Mouse (Mus musculus): Measurements from ENCODE around the gene Tmem268. TPM values are rescaled to one million over a fixed set of nuclear protein-coding genes. Genes with fewer than 3 reads are reported as not detected.

Gene Tmem268
- polyA plus RNA-seq, 1 experiment from 2014 or later: 6.6 TPM

DNA sequence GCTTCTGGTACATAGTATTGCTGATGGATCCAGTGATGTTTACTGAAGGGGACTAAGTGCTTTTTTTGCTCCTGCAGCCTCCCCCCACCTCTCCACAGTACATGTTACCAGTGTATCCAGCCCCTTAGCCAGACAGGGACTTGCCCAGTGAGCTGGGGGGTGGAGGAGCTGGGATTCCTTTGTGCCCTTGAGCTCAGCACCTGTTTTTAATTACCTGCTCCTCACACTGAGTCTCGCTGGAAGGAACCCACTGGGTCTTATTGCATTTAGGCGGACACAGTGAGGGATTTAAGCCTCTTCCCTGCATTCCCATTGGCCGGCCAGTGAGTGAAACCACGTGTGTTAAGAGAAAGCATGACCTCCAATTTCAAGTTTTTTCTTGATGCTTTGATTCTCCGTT lies 24.0 kb downstream of the Tmem268 start:
- no peaks in the 10 kb centered on the region for H3K9me3 ChIP-seq
- WGBS: 62% methylated on average over 5 of the region's 5 CpGs
- peaks cover 10% of the 10 kb centered on the region for H3K4me1 ChIP-seq
- H3K27ac ChIP-seq: no peak overlapping the region
- H3K4me3 ChIP-seq (replicated peaks): no peak overlapping the region
- ATAC-seq (ENCODE audit: low FRiP score): no peak
- no peaks in the 10 kb centered on the region for H3K27me3 ChIP-seq
- H3K4me2 ChIP-seq: no peak overlapping the region
- H3K36me3 ChIP-seq (replicated peaks): no peaks in the 10 kb centered on the region
- H3K9ac ChIP-seq: no peak overlapping the region

DNA sequence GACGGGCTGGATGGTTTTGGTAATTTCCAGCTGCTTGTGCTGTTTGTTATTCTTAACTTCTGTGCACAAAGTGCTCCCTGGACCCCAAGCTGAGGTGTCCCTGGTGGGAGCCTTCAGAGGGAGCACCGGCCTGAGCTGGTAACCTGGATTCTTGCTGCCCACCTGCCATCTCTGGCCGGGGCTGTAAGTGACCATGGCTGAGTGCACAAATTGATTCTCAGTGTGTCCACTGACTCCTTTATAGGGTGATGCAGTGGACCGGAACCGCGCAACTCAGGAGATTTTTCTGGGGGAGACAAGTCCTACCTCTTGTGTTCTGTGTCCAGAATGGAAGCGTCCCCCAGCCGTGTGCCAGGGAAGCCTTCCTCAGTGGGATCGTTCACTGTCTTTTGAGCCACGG lies 26.6 kb downstream of the Tmem268 start:
- Histone ChIP-seq H3K4me2 (no peak overlapping the region), H3K9me3 (no peaks in the 10 kb centered on the region), H3K27me3 (no peaks in the 10 kb centered on the region), H3K27ac (no peak overlapping the region), H3K4me3 (replicated peaks) (no peak overlapping the region), H3K36me3 (replicated peaks) (no peaks in the 10 kb centered on the region), H3K9ac (no peak overlapping the region), H3K4me1 (peaks cover 2% of the 10 kb centered on the region)
- no peak for ATAC-seq (ENCODE audit: low FRiP score)
- 87% methylated on average over 10 of the region's 10 CpGs for WGBS

GRCm38 (mm10) chr4:63586240-63586639 lies 27.7 kb downstream of the Tmem268 start:
- ATAC-seq (ENCODE audit: low FRiP score): no peak
- H3K9ac ChIP-seq: no peak overlapping the region
- no peaks in the 10 kb centered on the region for H3K9me3 ChIP-seq
- no peaks in the 10 kb centered on the region for H3K27me3 ChIP-seq
- no peak overlapping the region for H3K27ac ChIP-seq
- no peak overlapping the region for H3K4me3 ChIP-seq (replicated peaks)
- no peaks in the 10 kb centered on the region for H3K36me3 ChIP-seq (replicated peaks)
- 74% methylated on average over 2 of the region's 2 CpGs for WGBS
- H3K4me2 ChIP-seq: no peak overlapping the region
- H3K4me1 ChIP-seq: no peaks in the 10 kb centered on the region

- Histone ChIP-seq H3K27me3 (no peaks in the 10 kb centered on the region), H3K4me1 (peaks cover 4% of the 10 kb centered on the region; the same call in 1 of the 2 replicates), H3K9ac (no peak overlapping the region), H3K36me3 (replicated peaks) (no peaks in the 10 kb centered on the region), H3K9me3 (no peaks in the 10 kb centered on the region), H3K4me3 (replicated peaks) (no peak overlapping the region), H3K27ac (no peak overlapping the region), H3K4me2 (no peak overlapping the region)
- no peak for ATAC-seq (ENCODE audit: low FRiP score)
- WGBS: 91% methylated on average over 7 of the region's 7 CpGs
Observed at GRCm38 (mm10) chr4:63589987-63590386, 31.4 kb downstream of the Tmem268 start.

- no peak overlapping the region for H3K9ac ChIP-seq
- no peak for ATAC-seq (ENCODE audit: low FRiP score)
- WGBS: 90% methylated on average over 4 of the region's 4 CpGs
- H3K4me2 ChIP-seq: no peak overlapping the region
- H3K27me3 ChIP-seq: no peaks in the 10 kb centered on the region
- H3K36me3 ChIP-seq (replicated peaks): no peaks in the 10 kb centered on the region
- no peak overlapping the region for H3K27ac ChIP-seq
- no peak overlapping the region for H3K4me3 ChIP-seq (replicated peaks)
- H3K4me1 ChIP-seq: peaks cover 4% of the 10 kb centered on the region; the same call in 1 of the 2 replicates
- no peaks in the 10 kb centered on the region for H3K9me3 ChIP-seq
Observed at GRCm38 (mm10) chr4:63590538-63590937, 32.0 kb downstream of the Tmem268 start.

- no peak overlapping the region for H3K9ac ChIP-seq
- peaks cover 4% of the 10 kb centered on the region; the same call in 1 of the 2 replicates for H3K4me1 ChIP-seq
- no peaks in the 10 kb centered on the region for H3K9me3 ChIP-seq
- H3K36me3 ChIP-seq (replicated peaks): no peaks in the 10 kb centered on the region
- no peak for ATAC-seq (ENCODE audit: low FRiP score)
- no peak overlapping the region for H3K4me2 ChIP-seq
- 81% methylated on average over 5 of the region's 5 CpGs for WGBS
- H3K27me3 ChIP-seq: no peaks in the 10 kb centered on the region
- no peak overlapping the region for H3K4me3 ChIP-seq (replicated peaks)
- no peak overlapping the region for H3K27ac ChIP-seq
Observed at GRCm38 (mm10) chr4:63594459-63595110, 36.0 kb downstream of the Tmem268 start.

DNA sequence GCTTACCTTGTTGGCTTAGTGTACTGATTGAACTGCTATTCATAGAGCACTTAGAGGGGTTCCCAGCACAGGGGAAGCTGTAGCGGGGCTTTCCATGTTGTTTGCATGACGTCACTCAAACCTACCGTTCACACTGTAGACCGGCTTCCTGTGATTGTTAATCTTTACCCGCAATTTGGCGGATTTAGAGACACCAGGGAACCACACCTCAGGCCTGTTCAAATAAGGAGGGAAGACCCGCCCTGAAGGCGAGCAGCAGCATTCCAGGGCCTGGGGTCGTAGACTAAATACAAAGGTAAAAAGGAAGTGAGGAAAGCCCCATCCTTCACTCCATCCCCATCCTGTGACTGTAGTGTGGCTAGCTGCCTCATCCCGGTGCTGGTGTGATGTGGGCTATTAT lies 36.7 kb downstream of the Tmem268 start:
- WGBS: 75% methylated on average over 10 of the region's 10 CpGs
- Histone ChIP-seq H3K9me3 (no peaks in the 10 kb centered on the region), H3K4me3 (replicated peaks) (no peak overlapping the region), H3K9ac (no peak overlapping the region), H3K27me3 (no peaks in the 10 kb centered on the region), H3K36me3 (replicated peaks) (no peaks in the 10 kb centered on the region), H3K27ac (no peak overlapping the region), H3K4me2 (no peak overlapping the region), H3K4me1 (peaks cover 4% of the 10 kb centered on the region; the same call in 1 of the 2 replicates)
- ATAC-seq (ENCODE audit: low FRiP score): no peak

DNA sequence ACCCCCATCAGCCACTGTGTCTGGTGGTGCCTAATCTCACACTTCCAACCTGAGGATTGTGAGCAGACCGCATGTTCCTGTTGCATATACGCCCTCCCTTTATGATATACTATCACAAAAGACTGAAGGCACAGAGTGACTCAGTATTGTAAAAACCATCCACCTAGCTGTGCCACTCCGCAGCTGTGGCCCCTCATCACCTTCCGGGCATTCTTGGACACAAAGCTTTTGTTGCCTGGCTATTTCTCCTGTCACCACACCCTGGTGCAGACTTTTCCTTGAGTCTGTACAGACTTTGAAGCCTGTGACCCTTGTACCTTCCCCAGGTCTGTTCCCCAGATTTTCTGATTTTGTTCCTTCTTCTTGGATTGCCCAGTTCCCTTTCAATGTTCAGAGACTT lies 37.4 kb downstream of the Tmem268 start:
- H3K36me3 ChIP-seq (replicated peaks): no peaks in the 10 kb centered on the region
- WGBS: 97% methylated on average over 4 of the region's 4 CpGs
- no peak overlapping the region for H3K4me2 ChIP-seq
- H3K4me1 ChIP-seq: peaks cover 4% of the 10 kb centered on the region; the same call in 1 of the 2 replicates
- ATAC-seq (ENCODE audit: low FRiP score): no peak
- H3K9ac ChIP-seq: no peak overlapping the region
- no peaks in the 10 kb centered on the region for H3K27me3 ChIP-seq
- no peak overlapping the region for H3K4me3 ChIP-seq (replicated peaks)
- H3K9me3 ChIP-seq: no peaks in the 10 kb centered on the region
- H3K27ac ChIP-seq: no peak overlapping the region

DNA sequence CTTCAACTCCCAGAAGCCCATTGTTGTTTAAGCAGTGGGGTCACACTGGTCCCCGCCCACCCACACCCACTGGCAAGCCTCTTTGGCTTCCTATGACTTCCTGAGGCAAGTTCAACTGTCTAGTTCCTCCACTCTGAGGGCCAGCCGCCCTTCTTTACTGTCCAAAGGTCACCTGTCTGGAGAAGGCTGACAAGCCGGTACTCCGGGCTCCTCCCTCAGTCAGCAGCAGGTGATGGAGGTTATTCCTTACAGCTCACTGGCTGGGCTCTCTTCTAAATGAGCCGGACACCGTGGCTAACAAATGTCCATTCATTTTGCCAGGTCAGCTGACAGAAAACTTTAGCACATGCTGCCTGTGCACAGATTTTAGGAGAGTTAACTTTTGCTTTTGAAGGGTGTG lies 42.2 kb downstream of the Tmem268 start:
- Histone ChIP-seq H3K4me2 (no peak overlapping the region), H3K27ac (no peak overlapping the region), H3K9me3 (no peaks in the 10 kb centered on the region), H3K4me1 (no peaks in the 10 kb centered on the region), H3K9ac (no peak overlapping the region), H3K4me3 (replicated peaks) (no peak overlapping the region), H3K27me3 (no peaks in the 10 kb centered on the region), H3K36me3 (replicated peaks) (no peaks in the 10 kb centered on the region)
- WGBS: 83% methylated on average over 6 of the region's 6 CpGs
- no peak for ATAC-seq (ENCODE audit: low FRiP score)

DNA sequence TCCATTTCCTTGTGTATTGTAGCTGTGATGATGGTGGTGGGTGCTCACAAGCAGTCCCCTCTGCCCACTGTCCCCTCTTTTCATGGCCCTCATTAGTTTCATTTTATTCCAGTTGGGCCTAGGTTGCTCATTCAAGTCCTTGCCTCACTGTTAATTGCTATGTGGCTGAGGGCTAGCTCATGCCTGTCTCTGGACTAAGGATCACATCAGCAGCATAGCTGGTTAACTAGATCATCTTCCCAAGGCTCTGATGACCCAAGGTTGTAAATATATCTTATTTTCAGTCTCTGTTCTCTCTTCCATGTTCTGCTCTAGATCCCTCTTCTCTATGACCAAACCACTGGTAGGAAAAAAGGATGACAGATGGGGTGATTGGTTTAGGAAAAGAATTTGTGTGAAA lies 42.7 kb downstream of the Tmem268 start:
- Histone ChIP-seq H3K4me1 (no peaks in the 10 kb centered on the region), H3K9me3 (no peaks in the 10 kb centered on the region), H3K27me3 (no peaks in the 10 kb centered on the region), H3K4me2 (no peak overlapping the region), H3K4me3 (replicated peaks) (no peak overlapping the region), H3K36me3 (replicated peaks) (no peaks in the 10 kb centered on the region), H3K9ac (no peak overlapping the region), H3K27ac (no peak overlapping the region)
- no peak for ATAC-seq (ENCODE audit: low FRiP score)

DNA sequence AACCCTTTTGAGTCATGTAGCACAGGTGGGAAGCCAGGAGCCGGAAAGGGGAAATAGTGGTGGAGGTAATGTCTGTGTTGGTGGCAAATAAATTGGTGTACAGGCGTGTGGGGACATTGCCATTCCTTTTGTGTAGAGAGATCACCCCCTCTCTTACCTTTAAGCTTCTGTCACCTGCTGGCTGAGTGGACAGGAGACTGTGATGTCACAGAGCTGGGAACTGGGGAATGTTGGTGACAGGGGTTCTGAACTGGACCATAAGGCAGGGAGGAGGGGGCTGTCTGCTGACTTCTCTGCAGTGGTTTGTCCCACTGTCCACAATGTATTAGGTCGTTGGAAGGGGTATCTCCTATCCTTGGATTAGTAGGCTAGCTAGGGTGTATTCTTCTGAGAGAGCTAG lies 46.4 kb downstream of the Tmem268 start, which contains the start of gene Gm11213:
Gm11213 (minus strand) TSS at position 317 of the 400 bp plus-strand sequence.
- Histone ChIP-seq H3K27me3 (no peaks in the 10 kb centered on the region), H3K27ac (no peak within 1 kb of the TSS), H3K4me2 (no peak within 1 kb of the TSS), H3K4me1 (no peaks in the 10 kb centered on the region), H3K9ac (no peak within 1 kb of the TSS), H3K9me3 (no peaks in the 10 kb centered on the region), H3K4me3 (replicated peaks) (no peak within 1 kb of the TSS), H3K36me3 (replicated peaks) (no peaks in the 10 kb centered on the region)
- WGBS: 71% methylated on average over 3 of the region's 3 CpGs
- ATAC-seq (ENCODE audit: low FRiP score): no peak

DNA sequence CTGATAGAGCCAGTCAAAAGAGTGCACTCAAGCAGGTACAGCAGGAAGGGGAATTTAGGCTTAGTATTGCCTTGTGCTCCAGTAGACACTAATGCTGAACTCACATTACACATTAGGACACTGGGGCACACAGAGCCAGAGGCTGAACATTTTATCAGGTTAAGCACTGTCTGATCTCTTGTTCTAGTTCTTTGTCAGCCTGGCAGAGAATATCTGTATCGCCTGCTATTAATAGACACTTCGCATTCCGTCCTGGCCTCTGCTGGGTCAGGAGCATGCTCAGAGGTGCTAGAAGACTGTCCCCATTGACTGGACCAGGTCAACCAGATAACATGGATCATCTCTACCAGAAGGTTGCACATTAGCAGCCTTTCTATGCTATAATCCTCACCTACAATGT lies 47.0 kb downstream of the Tmem268 start:
- no peak overlapping the region for H3K27ac ChIP-seq
- H3K27me3 ChIP-seq: no peaks in the 10 kb centered on the region
- no peak overlapping the region for H3K9ac ChIP-seq
- H3K4me2 ChIP-seq: no peak overlapping the region
- 93% methylated on average over 3 of the region's 3 CpGs for WGBS
- no peaks in the 10 kb centered on the region for H3K4me1 ChIP-seq
- H3K4me3 ChIP-seq (replicated peaks): no peak overlapping the region
- ATAC-seq (ENCODE audit: low FRiP score): no peak
- H3K36me3 ChIP-seq (replicated peaks): no peaks in the 10 kb centered on the region
- no peaks in the 10 kb centered on the region for H3K9me3 ChIP-seq

GRCm38 (mm10) chr4:63605968-63606367 lies 47.4 kb downstream of the Tmem268 start:
- Histone ChIP-seq H3K4me2 (no peak overlapping the region), H3K27ac (no peak overlapping the region), H3K27me3 (no peaks in the 10 kb centered on the region), H3K4me1 (no peaks in the 10 kb centered on the region), H3K4me3 (replicated peaks) (no peak overlapping the region), H3K9me3 (no peaks in the 10 kb centered on the region), H3K36me3 (replicated peaks) (no peaks in the 10 kb centered on the region), H3K9ac (no peak overlapping the region)
- 92% methylated on average over 1 of the region's 1 CpGs for WGBS
- no peak for ATAC-seq (ENCODE audit: low FRiP score)

All from forebrain, embryonic 12.5 days (tissue).